ENCODE assay signal across 8 mouse cellular contexts in the genomic region with DNA sequence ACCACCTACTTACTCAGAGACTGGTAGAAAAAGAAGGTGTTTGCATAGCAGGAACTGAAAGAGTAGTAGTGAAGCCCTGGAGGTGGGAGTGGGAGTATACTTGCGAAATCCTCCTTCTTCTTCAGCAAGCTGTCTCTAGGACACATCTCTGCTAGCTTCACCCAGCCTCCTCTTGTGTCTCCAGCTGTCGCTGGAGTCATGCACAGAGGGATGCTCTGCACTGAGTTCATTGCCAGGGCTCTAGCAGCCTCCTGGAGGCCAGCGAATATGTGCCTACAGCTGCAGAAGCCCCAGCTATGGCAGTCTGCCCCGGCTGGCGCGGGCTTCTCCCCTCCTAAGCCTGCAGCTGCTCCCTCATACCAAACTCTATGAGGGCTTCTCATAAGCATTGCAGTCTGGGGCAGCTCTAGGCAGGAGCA.
DNase-seq lines count a peak whose midpoint lies in the region; ATAC-seq lines count a peak whose summit lies in the region.

No protein-coding gene starts in this region.

- H3K27me3 ChIP-seq in midbrain, embryonic 10.5 days (ENCODE audit: low read depth, poor library complexity, severe bottlenecking): no peaks in the 10 kb centered on the region
- no peaks in the 10 kb centered on the region for H3K27me3 ChIP-seq in midbrain, embryonic 11.5 days (ENCODE audit: control insufficient read depth, insufficient read depth, low read length)
- H3K27me3 ChIP-seq in intestine, embryonic 16.5 days (replicated peaks; ENCODE audit: control insufficient read depth, insufficient read depth, low read length): no peaks in the 10 kb centered on the region
- no peaks in the 10 kb centered on the region for H3K27me3 ChIP-seq in midbrain, embryonic 15.5 days (replicated peaks)
- no peaks in the 10 kb centered on the region for H3K27me3 ChIP-seq in kidney, embryonic 15.5 days

- H3K4me2 ChIP-seq in midbrain, embryonic 11.5 days: no peak overlapping the region
- H3K4me2 ChIP-seq in intestine, embryonic 16.5 days (ENCODE audit: low read depth, low read length): 0 out of 2 replicates have a peak overlapping the region, but pooled peaks have one; percentile 9
- H3K4me2 ChIP-seq in midbrain, embryonic 15.5 days: no peak overlapping the region
- H3K4me2 ChIP-seq in kidney, embryonic 15.5 days: no peak overlapping the region

- 0 out of 2 replicates have a peak overlapping the region, but pooled peaks have one; percentile 30 for H3K27ac ChIP-seq in midbrain, embryonic 10.5 days (replicated peaks)
- H3K27ac ChIP-seq in midbrain, embryonic 11.5 days (ENCODE audit: low read depth, low read length): no peak overlapping the region
- peak overlapping the region; percentile 62 for H3K27ac ChIP-seq in intestine, embryonic 16.5 days (ENCODE audit: low read length)
- H3K27ac ChIP-seq in midbrain, embryonic 15.5 days: no peak overlapping the region
- no peak overlapping the region for H3K27ac ChIP-seq in kidney, embryonic 15.5 days

- no peaks in the 10 kb centered on the region for H3K36me3 ChIP-seq in midbrain, embryonic 10.5 days
- no peaks in the 10 kb centered on the region for H3K36me3 ChIP-seq in midbrain, embryonic 11.5 days (ENCODE audit: control insufficient read depth, insufficient read depth, low read length)
- H3K36me3 ChIP-seq in intestine, embryonic 16.5 days (ENCODE audit: control insufficient read depth, insufficient read depth, low read length): no peaks in the 10 kb centered on the region
- no peaks in the 10 kb centered on the region for H3K36me3 ChIP-seq in midbrain, embryonic 15.5 days (replicated peaks)
- no peaks in the 10 kb centered on the region for H3K36me3 ChIP-seq in kidney, embryonic 15.5 days

- no peak for ATAC-seq in midbrain, embryonic 11.5 days (ENCODE audit: low FRiP score)
- peak; percentile 72 for ATAC-seq in intestine, embryonic 16.5 days
- ATAC-seq in midbrain, embryonic 15.5 days (replicated peaks): peak; percentile 71
- ATAC-seq in megakaryocyte-erythroid progenitor cell, adult 5-6 weeks (replicated peaks; ENCODE audit: low FRiP score, low TSS enrichment, poor library complexity, severe bottlenecking): no peak
- ATAC-seq in megakaryocyte, adult 5-6 weeks (ENCODE audit: poor library complexity, severe bottlenecking): no peak
- ATAC-seq in kidney, embryonic 15.5 days (replicated peaks; ENCODE audit: low FRiP score): no peak

- DNase-seq in midbrain, embryonic 10.5 days (ENCODE audit: low spot score): no peak
- DNase-seq in midbrain, embryonic 11.5 days (ENCODE audit: low spot score, missing footprints): no peak
- peak; percentile 62 to 82 for DNase-seq in gastrocnemius, adult 8-10 months (ENCODE audit: low spot score in 2 of 2)

- peaks cover 9% of the 10 kb centered on the region for H3K4me1 ChIP-seq in midbrain, embryonic 10.5 days
- no peaks in the 10 kb centered on the region for H3K4me1 ChIP-seq in midbrain, embryonic 11.5 days (ENCODE audit: control insufficient read depth, insufficient read depth, low read length)
- H3K4me1 ChIP-seq in intestine, embryonic 16.5 days (ENCODE audit: control insufficient read depth, insufficient read depth, low read length): peaks cover 8% of the 10 kb centered on the region
- H3K4me1 ChIP-seq in midbrain, embryonic 15.5 days: peaks cover 8% of the 10 kb centered on the region; the same call in 1 of the 2 replicates
- H3K4me1 ChIP-seq in kidney, embryonic 15.5 days: 0 out of 2 replicates have a peak, but pooled peaks cover 6% of the 10 kb centered on the region

- WGBS in midbrain, embryonic 10.5 days: 79% methylated on average over 6 of the region's 6 CpGs
- WGBS in midbrain, embryonic 11.5 days: 78% methylated on average over 6 of the region's 6 CpGs
- WGBS in intestine, embryonic 16.5 days: 53% methylated on average over 6 of the region's 6 CpGs
- WGBS in midbrain, embryonic 15.5 days: 75% methylated on average over 6 of the region's 6 CpGs
- 72% methylated on average over 6 of the region's 6 CpGs for WGBS in kidney, embryonic 15.5 days

- no peaks in the 10 kb centered on the region for H3K9me3 ChIP-seq in midbrain, embryonic 10.5 days (replicated peaks)
- no peaks in the 10 kb centered on the region for H3K9me3 ChIP-seq in midbrain, embryonic 11.5 days (ENCODE audit: control insufficient read depth, low read length)
- H3K9me3 ChIP-seq in intestine, embryonic 16.5 days (ENCODE audit: control insufficient read depth, low read length): no peaks in the 10 kb centered on the region
- H3K9me3 ChIP-seq in midbrain, embryonic 15.5 days: no peaks in the 10 kb centered on the region
- H3K9me3 ChIP-seq in kidney, embryonic 15.5 days (replicated peaks): no peaks in the 10 kb centered on the region

- no peak overlapping the region for H3K9ac ChIP-seq in midbrain, embryonic 11.5 days (ENCODE audit: low read length)
- peak overlapping the region; percentile 46 for H3K9ac ChIP-seq in intestine, embryonic 16.5 days (ENCODE audit: low read depth, low read length)
- no peak overlapping the region for H3K9ac ChIP-seq in midbrain, embryonic 15.5 days
- H3K9ac ChIP-seq in kidney, embryonic 15.5 days: no peak overlapping the region

- H3K4me3 ChIP-seq in midbrain, embryonic 10.5 days: no peak overlapping the region
- no peak overlapping the region for H3K4me3 ChIP-seq in midbrain, embryonic 11.5 days (ENCODE audit: low read depth, low read length)
- no peak overlapping the region for H3K4me3 ChIP-seq in intestine, embryonic 16.5 days (ENCODE audit: low read length)
- no peak overlapping the region for H3K4me3 ChIP-seq in midbrain, embryonic 15.5 days
- no peak overlapping the region for H3K4me3 ChIP-seq in kidney, embryonic 15.5 days (replicated peaks)

Comparison
In these comparisons a context has a peak if more than half of its experiments do, and no peak if none do; other contexts are left out.
1. H3K27ac ChIP-seq: peak in midbrain, embryonic 10.5 days (single experiment) and intestine, embryonic 16.5 days (single experiment); none in midbrain, embryonic 11.5 days (single experiment), midbrain, embryonic 15.5 days (single experiment) and kidney, embryonic 15.5 days (single experiment).
2. ATAC-seq: peak in intestine, embryonic 16.5 days (single experiment) and midbrain, embryonic 15.5 days (single experiment); none in midbrain, embryonic 11.5 days (single experiment), megakaryocyte-erythroid progenitor cell, adult 5-6 weeks (single experiment), megakaryocyte, adult 5-6 weeks (single experiment) and kidney, embryonic 15.5 days (single experiment).
3. DNase-seq: peak in gastrocnemius, adult 8-10 months (2 of 2); none in midbrain, embryonic 10.5 days (single experiment) and midbrain, embryonic 11.5 days (single experiment).